Mouse (Mus musculus) lung, embryonic 14.5 days (tissue): ENCODE measurements around the gene Ddx59. TPM values are rescaled to one million over a fixed set of nuclear protein-coding genes. Genes with fewer than 3 reads are reported as not detected.

Experiments
- ATAC-seq: fragments of 200-750 bp; cut with Nextera tagmentation; 2 replicates; pipeline ENCODE4 v1.8.0; 2017; ENCODE audit warnings: mild to moderate bottlenecking, moderate TSS enrichment, moderate library complexity; ENCODE audit not compliant: insufficient read depth
- DNase-seq: peaks from one replicate; pipeline ENCODE4 v3.0.0-alpha.2; 2015
- H3K27ac ChIP-seq: fragments of 300-500 bp; sonication (generic); 2 replicates; pipeline ENCODE4 v1.5.1; 2014; ENCODE audit warnings: low read depth, mild to moderate bottlenecking, moderate library complexity
- H3K27me3 ChIP-seq: fragments of 300-500 bp; sonication (generic); 2 replicates; pipeline ENCODE4 v1.6.1; 2014; ENCODE audit warnings: low read length, control low read depth; ENCODE audit not compliant: insufficient read depth
- H3K36me3 ChIP-seq: fragments of 300-500 bp; sonication (generic); 2 replicates; pipeline ENCODE4 v1.6.1; 2014; ENCODE audit warnings: control low read depth; ENCODE audit not compliant: insufficient read depth
- H3K4me1 ChIP-seq: fragments of 300-500 bp; sonication (generic); 2 replicates; pipeline ENCODE4 v1.6.1; 2014; ENCODE audit warnings: antibody characterized with exemption, control low read depth; ENCODE audit not compliant: insufficient read depth
- H3K4me2 ChIP-seq: fragments of 300-500 bp; sonication (generic); 2 replicates; pipeline ENCODE4 v1.6.1; 2014; ENCODE audit warnings: mild to moderate bottlenecking
- H3K4me3 ChIP-seq: fragments of 300-500 bp; sonication (generic); 2 replicates; pipeline ENCODE4 v1.5.1; 2014; ENCODE audit warnings: low read depth, low read length
- H3K9ac ChIP-seq: fragments of 300-500 bp; sonication (generic); 2 replicates; pipeline ENCODE4 v1.6.1; 2014
- H3K9me3 ChIP-seq: fragments of 300-500 bp; sonication (generic); 2 replicates; pipeline ENCODE4 v1.6.1; 2016; ENCODE audit warnings: low read depth, low read length, control low read depth
- CTCF ChIP-seq: IDR thresholded peaks from 2 replicates; pipeline ENCODE4 v1.5.1; 2016; ENCODE audit warnings: antibody characterized with exemption, low read depth
- WGBS: fragments of 180-500 bp; shearing (Covaris S2); extraction: QIAGEN DNeasy Blood & Tissue Kit; methylation state at CpG from one replicate; pipeline ENCODE4 v1.1.7; 2014; 5-methylcytosine and 5-hydroxymethylcytosine counted together
- polyA plus RNA-seq: library from polyadenylated mRNA; unstranded; fragments of >200 nt; fragmentation: Nextera tagmentation; extraction: Ambion mirVana; gene quantifications from 2 replicates; pipeline ENCODE4 v1.2.1, GENCODE M21; 2014

Gene Ddx59
- polyA plus RNA-seq, 1 experiment from 2014 or later, result 16.4 TPM

GRCm38 (mm10) chr1:136447338-136447737 is 32.3 kb downstream of the Ddx59 start:
- TF ChIP-seq CTCF, result no peak
- Histone ChIP-seq H3K9ac (no peak overlapping the region), H3K4me3 (no peak overlapping the region), H3K9me3 (no peaks in the 10 kb centered on the region), H3K4me2 (no peak overlapping the region), H3K27ac (no peak overlapping the region), H3K36me3 (no peaks in the 10 kb centered on the region), H3K27me3 (no peaks in the 10 kb centered on the region), H3K4me1 (no peaks in the 10 kb centered on the region)
- DNase-seq (peak; percentile 19), ATAC-seq (no peak)
- 39% methylated on average over 4 of the region's 4 CpGs for WGBS

- no peak for TF ChIP-seq CTCF
- no peaks in the 10 kb centered on the region for H3K9me3 ChIP-seq
- H3K4me1 ChIP-seq, result no peaks in the 10 kb centered on the region
- ATAC-seq, result no peak
- DNase-seq, result no peak
- 90% methylated on average over 6 of the region's 6 CpGs for WGBS
- H3K36me3 ChIP-seq, result no peaks in the 10 kb centered on the region
- no peak overlapping the region for H3K9ac ChIP-seq
- no peak overlapping the region for H3K4me2 ChIP-seq
- H3K27me3 ChIP-seq, result no peaks in the 10 kb centered on the region
- H3K27ac ChIP-seq, result no peak overlapping the region
- no peak overlapping the region for H3K4me3 ChIP-seq
Observed at GRCm38 (mm10) chr1:136449541-136449940, 34.5 kb downstream of the Ddx59 start.

- WGBS, result 67% methylated on average over 5 of the region's 5 CpGs
- ATAC-seq (no peak), DNase-seq (no peak)
- no peaks in the 10 kb centered on the region for H3K36me3 ChIP-seq
- H3K4me1 ChIP-seq, result no peaks in the 10 kb centered on the region
- no peak overlapping the region for H3K9ac ChIP-seq
- H3K27me3 ChIP-seq, result no peaks in the 10 kb centered on the region
- no peaks in the 10 kb centered on the region for H3K9me3 ChIP-seq
- no peak overlapping the region for H3K4me2 ChIP-seq
- no peak overlapping the region for H3K27ac ChIP-seq
- no peak overlapping the region for H3K4me3 ChIP-seq
- no peak for TF ChIP-seq CTCF
Observed at GRCm38 (mm10) chr1:136450206-136450605, 35.1 kb downstream of the Ddx59 start.

GRCm38 (mm10) chr1:136452421-136452820 is 37.4 kb downstream of the Ddx59 start:
- H3K9me3 ChIP-seq, result no peaks in the 10 kb centered on the region
- TF ChIP-seq CTCF, result no peak
- DNase-seq (no peak), ATAC-seq (no peak)
- H3K27ac ChIP-seq, result no peak overlapping the region
- H3K4me2 ChIP-seq, result no peak overlapping the region
- no peaks in the 10 kb centered on the region for H3K27me3 ChIP-seq
- WGBS, result 78% methylated on average over 5 of the region's 5 CpGs
- no peak overlapping the region for H3K9ac ChIP-seq
- no peak overlapping the region for H3K4me3 ChIP-seq
- H3K4me1 ChIP-seq, result no peaks in the 10 kb centered on the region
- no peaks in the 10 kb centered on the region for H3K36me3 ChIP-seq

- DNase-seq (peak; percentile 25), ATAC-seq (no peak)
- no peak for TF ChIP-seq CTCF
- H3K4me1 ChIP-seq, result no peaks in the 10 kb centered on the region
- H3K27me3 ChIP-seq, result no peaks in the 10 kb centered on the region
- WGBS, result 66% methylated on average over 17 of the region's 17 CpGs
- no peaks in the 10 kb centered on the region for H3K36me3 ChIP-seq
- no peak overlapping the region for H3K4me2 ChIP-seq
- no peak overlapping the region for H3K9ac ChIP-seq
- no peak overlapping the region for H3K4me3 ChIP-seq
- H3K27ac ChIP-seq, result no peak overlapping the region
- H3K9me3 ChIP-seq, result no peaks in the 10 kb centered on the region
Observed at GRCm38 (mm10) chr1:136455756-136456585, 40.9 kb downstream of the Ddx59 start.

GRCm38 (mm10) chr1:136456741-136457140 is 41.7 kb downstream of the Ddx59 start:
- no peak overlapping the region for H3K4me2 ChIP-seq
- H3K36me3 ChIP-seq, result no peaks in the 10 kb centered on the region
- H3K27me3 ChIP-seq, result no peaks in the 10 kb centered on the region
- WGBS, result 65% methylated on average over 6 of the region's 6 CpGs
- no peak overlapping the region for H3K9ac ChIP-seq
- no peak overlapping the region for H3K4me3 ChIP-seq
- TF ChIP-seq CTCF, result no peak
- ATAC-seq (no peak), DNase-seq (no peak)
- no peaks in the 10 kb centered on the region for H3K9me3 ChIP-seq
- H3K4me1 ChIP-seq, result no peaks in the 10 kb centered on the region
- no peak overlapping the region for H3K27ac ChIP-seq

GRCm38 (mm10) chr1:136457403-136457802 is 42.3 kb downstream of the Ddx59 start:
- Histone ChIP-seq H3K4me1 (no peaks in the 10 kb centered on the region), H3K36me3 (no peaks in the 10 kb centered on the region), H3K4me3 (no peak overlapping the region), H3K4me2 (no peak overlapping the region), H3K27me3 (no peaks in the 10 kb centered on the region), H3K27ac (no peak overlapping the region), H3K9ac (no peak overlapping the region), H3K9me3 (no peaks in the 10 kb centered on the region)
- 79% methylated on average over 4 of the region's 4 CpGs for WGBS
- no peak for TF ChIP-seq CTCF
- no peak for ATAC-seq
- no peak for DNase-seq
